Mouse (Mus musculus) heart, postnatal 0 days (tissue): ENCODE measurements at regions not wholly inside any gene's neighbourhood (a gene's known extent, or its start where the extent isn't known, plus 50 kb on each side); places are given as distances from the start of the nearest gene placed in this dataset.

Source experiments
- CTCF ChIP-seq: IDR thresholded peaks from 2 replicates; pipeline ENCODE4 v1.5.1; 2016; ENCODE audit warnings: antibody characterized with exemption, control low read depth, low read depth
- EP300 ChIP-seq: IDR thresholded peaks from 2 replicates; pipeline ENCODE4 v1.6.1; 2016; ENCODE audit warnings: antibody characterized with exemption, low read depth

- peak; percentile 17; the same call in 1 of the 2 replicates for TF ChIP-seq CTCF
- no peak for TF ChIP-seq EP300
Measured at GRCm38 (mm10) chr11:21468465-21468864, 97.5 kb upstream of the Ugp2 start.
